Mouse (Mus musculus): ENCODE data around the gene Pmm1. TPM values are rescaled to one million over a fixed set of nuclear protein-coding genes. Genes with fewer than 3 reads are reported as not detected.
"Not testable (repeated sequence)": the region's sequence is repeated elsewhere in the genome, so short reads cannot be mapped to it uniquely, and the experiment has no call there.

Pmm1 gene
- total RNA-seq, 2 experiments from 2014 or later = 5.6 to 10.5 TPM

DNA sequence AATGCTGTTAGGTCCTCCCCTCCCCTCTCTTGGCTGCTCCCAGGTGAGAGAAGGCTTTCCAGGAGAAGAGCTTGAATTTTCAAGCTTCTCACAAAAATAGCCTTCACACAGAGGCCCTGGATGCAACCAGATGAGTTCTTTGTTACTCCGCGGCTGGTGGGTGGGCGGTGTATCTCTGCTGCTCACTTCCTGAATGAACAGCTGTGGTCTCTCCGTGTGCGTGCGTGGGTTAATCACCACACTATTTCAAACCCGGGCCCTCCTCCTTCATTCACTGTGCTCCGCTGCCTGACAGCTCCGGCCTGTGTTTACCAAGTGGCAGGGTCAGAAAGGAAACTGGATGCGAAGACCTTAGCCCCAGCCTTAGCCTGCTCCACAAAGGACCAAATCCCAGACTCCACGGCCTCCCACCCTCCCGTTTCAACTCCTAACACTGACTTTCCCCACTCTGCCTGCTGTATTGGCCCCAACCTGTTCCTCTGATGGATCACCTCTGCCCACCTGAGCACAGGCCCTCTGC, 27.7 kb downstream of the Pmm1 start:
- ATAC-seq (ENCODE audit: poor library complexity, severe bottlenecking) = peak; percentile 49; the same call in 1 of the 2 replicates

DNA sequence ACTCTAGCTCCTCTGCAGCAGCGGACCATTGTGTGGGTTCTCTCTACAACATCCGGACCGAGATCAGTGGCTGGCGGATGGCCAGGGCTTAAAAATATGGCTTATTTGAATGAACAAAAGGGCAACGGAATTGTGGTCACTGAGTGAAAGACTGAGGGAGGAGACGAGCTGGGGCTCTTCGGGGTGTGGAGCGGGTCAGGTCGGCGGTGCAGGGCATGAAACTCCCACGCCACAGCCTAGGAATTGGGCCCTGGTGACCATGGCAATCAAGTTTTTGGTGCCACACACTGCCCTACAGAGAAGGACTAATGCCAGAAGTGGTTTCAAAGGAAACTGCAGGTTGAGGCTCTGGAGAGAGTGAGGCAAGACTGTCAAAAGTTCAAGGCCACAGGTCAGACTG, 32.5 kb downstream of the Pmm1 start:
- no peak for ATAC-seq (ENCODE audit: poor library complexity, severe bottlenecking)

DNA sequence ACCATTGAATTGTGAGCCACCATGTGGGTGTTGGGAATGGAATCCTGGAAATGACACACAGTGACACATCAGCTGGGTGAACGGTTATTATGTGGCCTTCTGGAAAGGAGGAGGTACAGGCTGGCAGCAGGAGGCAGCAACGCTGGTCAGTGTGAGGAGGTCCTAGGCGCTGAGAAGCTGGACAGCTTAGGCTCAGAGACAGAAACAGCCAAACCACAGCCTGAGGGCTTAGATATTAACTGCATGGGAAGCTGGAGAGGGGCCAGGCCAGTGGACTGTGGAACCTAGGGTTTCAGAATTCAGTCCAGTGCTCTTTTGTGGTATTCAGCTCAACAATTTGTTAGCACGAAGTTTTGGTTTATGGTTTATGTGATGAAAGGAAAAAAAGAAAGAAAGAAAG, 33.0 kb downstream of the Pmm1 start:
- ATAC-seq (ENCODE audit: poor library complexity, severe bottlenecking) = no peak

DNA sequence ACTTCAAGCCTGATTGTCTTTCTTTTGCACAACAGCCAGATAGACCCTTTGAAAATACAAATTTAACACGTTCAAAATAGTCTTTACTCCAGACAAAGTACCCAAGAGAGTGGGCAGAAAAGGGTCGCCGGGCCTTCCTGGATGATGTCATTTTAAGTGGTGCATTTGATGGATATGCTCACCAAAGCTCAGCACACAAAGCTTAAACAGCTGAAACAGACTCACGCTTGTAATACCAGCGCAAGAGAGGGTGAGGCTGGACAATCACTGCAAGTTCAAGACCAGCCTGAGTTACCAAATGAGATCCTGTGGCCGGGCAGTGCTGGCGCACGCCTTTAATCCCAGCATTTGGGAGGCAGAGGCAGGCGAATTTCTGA, 34.3 kb downstream of the Pmm1 start:
- no peak for ATAC-seq (ENCODE audit: poor library complexity, severe bottlenecking)

DNA sequence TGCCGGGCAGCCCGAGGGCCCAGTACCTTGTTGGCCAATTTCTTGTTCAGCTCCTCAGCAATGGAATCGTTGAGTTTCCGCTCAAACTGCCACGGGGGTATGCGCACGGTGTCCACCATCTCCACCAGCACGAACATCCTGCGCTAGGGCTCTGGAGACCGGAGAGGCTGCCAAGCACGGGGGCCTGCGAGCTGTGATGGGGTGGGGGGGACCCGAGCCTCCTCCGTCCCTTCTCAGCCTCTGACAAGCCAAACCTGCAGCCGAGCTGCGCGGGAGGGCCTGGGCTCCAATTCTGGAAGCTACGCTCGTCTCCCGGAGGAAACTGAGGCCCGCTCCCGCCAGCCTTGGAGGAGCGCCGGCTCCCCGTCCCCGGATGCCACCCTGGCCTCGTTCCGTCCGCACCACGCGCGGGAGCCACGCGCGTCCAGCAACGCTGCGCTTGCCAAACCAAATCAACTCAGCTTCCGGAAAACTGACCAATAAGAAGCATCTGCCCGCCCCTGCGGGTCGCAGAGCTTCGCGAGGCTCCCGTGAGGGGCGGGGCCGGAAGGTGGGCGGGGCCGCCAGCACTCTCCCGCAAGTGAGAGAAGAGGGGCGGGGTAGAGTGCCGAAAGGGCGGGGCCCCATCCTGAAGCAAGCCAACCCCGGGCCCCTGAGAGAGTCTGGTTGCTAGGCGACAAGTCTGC, 34.8 kb downstream of the Pmm1 start, which contains the start of gene Polr3h:
Gene Polr3h, minus strand, starts transcription at position 481 of the 686 bp plus-strand sequence.
- ATAC-seq (ENCODE audit: poor library complexity, severe bottlenecking) = peak; percentile 96

DNA sequence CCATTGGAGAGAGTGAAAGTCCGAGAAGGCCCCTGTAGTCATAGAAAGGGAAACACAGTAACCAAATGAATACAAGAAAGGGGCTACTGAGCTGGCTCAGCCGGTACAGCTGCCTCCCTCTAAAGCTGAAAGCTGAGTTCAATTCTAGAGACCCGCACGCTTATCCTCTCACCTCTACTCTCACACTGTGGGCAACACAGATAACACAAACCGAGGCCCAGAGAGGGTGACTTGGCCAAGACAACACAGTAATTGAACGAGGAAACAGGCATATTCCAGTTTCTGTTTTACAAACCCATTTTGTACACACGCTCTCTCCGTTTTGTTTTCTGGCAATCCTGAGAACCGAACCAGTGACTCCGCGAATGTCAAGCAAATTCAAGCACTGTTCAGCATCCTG, 35.8 kb downstream of the Pmm1 start:
- no peak for ATAC-seq (ENCODE audit: poor library complexity, severe bottlenecking)

DNA sequence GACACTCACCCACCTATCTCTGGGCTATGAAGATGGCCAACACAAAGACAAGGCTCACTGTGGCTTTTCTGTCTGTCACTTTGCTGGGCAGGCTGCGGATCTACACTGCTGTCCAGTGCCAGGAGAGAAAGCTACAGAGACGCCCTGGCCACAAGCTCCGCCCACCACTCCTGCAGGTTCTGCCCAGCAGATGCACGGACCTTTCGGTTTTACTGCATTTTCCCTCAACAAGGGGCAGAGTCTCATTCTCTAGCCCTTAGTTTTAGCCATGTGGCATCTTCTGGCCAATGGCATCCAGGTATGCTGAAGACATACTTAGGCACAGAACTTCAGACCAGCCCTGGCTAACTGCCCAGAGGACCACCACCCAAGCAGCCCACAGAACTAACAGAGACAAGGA, 39.5 kb downstream of the Pmm1 start:
- ATAC-seq (ENCODE audit: poor library complexity, severe bottlenecking) = no peak

DNA sequence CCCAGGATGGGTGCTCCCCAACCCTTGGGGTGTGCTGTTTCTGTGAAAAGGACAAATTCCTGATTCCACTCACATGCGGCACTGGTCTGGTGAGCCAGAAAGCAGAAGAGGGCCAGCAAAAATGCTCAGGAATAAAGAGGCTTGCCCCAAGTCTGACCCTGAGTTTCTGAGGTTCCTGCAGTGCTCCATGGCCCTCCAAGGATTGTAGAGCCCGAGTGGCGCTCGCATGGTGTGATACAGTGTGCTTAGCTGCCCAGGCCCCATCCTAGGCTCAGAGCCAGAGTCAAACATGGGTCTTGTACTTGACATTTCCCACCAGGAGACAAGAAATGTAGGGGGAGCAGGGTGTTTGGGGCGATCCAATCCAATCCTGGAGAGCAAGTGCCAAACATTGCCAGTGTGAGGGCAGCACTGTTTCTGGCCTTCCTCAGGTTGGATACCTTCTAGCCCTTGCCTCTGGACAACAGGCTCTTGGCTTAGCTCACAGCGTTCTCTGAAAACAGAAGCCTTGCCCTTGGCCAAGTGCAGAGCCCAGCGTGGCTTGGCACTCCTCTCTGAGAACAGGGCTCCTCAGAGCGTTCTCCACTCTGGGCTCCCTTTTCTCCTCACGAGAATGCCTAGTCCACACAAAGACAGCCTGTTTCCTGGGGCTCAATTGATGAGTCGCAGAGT, 40.0 kb downstream of the Pmm1 start:
- no peak for ATAC-seq (ENCODE audit: poor library complexity, severe bottlenecking)

DNA sequence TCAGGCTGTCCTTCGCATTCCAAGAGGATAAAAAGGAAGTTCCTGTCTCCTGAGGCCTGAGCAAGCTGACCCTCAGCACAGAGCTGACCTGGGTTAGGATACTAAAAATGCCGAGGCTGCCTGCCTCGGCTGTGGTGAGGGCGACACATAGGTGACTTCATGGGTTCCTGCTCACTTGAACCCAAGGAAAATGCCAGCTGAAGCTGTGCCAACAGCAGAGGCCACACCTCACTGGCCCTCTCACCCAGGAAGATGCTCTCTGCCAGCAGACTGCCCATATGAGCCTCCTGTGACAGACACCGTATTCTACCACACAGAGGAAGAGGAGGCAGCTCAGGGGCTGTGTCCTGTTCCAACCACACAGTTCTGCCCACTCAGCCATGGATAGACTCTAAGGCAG, 41.7 kb downstream of the Pmm1 start:
- ATAC-seq (ENCODE audit: poor library complexity, severe bottlenecking) = no peak

DNA sequence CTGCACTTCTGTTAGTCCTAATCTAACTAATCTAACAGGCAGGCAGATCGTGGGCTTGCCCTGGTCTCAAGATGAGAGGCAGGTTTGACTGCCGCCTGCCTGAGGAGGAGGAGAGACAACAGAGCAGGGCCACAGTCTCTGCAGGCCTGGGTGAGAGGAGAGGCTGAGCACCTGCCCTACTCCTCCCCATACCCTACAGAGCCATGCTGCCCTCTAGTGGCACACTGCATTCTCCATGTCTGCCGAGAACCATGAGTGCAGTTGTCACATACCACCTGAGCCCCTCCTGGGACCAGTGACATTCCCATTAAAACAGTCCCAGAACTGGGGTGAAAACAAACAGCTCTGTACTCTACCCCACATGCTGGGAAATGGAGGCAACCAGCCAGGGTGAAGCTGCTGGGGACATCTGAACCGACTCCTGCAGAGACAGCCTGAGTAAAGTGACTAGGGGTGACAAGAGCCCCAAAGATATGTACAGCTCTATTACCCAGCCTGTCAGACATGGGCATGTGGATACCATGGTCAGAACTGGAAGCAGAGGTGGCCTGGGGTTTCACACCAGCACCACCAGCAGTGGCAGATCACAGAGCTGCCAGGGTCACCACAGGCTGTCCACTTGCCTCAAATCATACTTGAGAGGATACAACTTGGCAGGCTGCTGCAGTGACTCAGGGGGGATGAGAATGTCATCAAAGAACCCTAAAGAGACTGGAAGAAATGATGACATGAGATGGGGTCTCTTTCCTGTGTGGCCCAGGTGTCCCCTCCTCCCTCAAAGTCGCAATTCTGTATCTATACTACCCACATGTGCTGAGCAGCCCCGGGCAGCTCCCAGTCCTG, 42.9 kb downstream of the Pmm1 start:
- peak; percentile 86 for ATAC-seq (ENCODE audit: poor library complexity, severe bottlenecking)

DNA sequence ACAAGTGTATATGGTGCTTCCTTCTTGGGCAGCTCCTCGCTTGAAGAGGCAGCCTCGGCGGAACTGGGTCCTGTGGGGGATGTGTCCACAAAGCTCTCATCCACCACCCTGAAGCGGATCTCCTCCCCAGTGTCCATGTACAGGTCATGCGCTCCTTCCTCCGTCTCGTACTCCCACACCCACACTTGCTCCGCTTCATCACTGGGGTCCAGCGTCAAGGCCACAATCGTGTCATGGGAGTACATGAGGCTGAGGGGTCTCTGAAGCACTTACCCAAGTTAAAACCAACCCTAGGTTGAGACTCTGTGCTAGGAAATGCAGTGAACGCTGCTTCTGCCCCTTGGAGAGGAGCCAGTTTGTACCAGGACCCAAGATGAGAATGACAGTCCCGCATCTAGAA, 43.5 kb downstream of the Pmm1 start:
- ATAC-seq (ENCODE audit: poor library complexity, severe bottlenecking) = no peak

DNA sequence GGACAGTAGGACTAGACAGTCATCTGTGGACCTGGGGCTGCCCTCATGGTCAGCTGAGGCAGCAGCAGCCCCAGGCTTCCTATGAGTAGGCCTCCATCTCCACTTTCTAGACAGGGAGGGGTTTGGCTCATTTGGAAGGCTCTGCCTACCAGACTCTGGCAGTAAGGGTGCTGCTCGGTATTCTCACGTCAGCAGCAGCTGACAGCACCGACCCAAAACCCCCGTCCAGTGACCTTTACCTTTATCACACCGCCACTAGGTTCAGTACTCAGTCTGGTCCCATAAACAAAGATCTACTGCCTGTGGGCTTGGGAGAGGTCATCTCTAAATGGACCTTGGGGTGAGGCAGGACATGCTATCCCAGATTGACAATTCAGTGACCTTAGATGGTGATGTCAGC, 45.1 kb downstream of the Pmm1 start:
- no peak for ATAC-seq (ENCODE audit: poor library complexity, severe bottlenecking)

DNA sequence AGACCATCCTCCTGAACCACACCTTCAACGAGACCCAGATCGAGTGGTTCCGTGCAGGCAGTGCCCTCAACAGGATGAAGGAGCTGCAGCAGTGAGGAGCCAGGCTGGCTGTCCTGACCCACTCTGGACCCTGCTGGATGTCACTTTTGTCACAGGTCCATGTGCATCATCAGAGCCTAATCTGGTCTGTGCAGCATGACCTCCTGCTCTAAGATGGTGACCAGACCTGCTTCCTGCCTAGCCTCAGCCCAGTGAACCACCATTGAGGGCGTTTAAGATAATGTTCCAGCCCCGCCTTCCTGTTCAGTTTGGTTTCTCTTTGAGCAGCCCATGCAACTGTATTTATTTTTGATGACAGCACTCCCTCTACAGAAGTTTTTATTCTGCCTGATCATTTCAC, 46.1 kb downstream of the Pmm1 start:
- ATAC-seq (ENCODE audit: poor library complexity, severe bottlenecking) = no peak

DNA sequence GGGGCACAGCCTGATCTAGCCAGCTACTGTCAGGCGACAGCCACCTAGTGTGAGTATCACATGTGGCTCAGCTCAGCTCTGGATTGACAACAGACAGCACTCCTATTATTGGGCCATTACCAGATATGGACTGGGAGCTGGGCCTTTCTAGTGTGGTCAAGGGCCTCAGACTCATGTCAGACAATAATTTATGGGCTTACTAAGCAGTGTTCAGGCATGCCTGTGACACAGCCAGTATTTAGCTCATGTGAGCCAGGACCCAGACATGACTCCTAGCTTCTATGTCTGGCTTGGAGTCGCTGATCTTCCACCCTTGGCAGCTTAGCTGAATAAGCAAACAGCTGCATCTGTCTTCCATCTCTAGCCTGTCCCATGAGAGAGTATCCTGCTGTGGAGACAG, 48.2 kb downstream of the Pmm1 start:
- no peak for ATAC-seq (ENCODE audit: poor library complexity, severe bottlenecking)

DNA sequence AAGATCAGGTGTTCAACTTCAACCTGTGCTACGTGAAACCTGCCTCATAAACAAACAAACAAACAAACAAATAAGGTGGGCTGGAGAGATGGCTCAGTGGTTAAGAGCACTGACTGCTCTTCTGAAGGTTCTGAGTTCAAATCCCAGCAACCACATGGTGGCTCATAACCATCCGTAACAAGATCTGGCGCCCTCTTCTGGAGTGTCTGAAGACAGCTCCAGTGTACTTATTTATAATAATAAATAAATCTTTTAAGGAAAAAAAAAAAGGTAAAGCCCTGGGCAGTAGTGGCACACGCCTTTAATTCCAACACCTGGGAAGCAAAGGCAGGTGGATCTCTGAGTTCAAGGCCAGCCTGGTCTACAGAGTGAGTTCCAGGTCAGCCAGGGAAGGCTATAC, 52.0 kb downstream of the Pmm1 start:
- not testable (repeated sequence) for ATAC-seq (ENCODE audit: poor library complexity, severe bottlenecking)

DNA sequence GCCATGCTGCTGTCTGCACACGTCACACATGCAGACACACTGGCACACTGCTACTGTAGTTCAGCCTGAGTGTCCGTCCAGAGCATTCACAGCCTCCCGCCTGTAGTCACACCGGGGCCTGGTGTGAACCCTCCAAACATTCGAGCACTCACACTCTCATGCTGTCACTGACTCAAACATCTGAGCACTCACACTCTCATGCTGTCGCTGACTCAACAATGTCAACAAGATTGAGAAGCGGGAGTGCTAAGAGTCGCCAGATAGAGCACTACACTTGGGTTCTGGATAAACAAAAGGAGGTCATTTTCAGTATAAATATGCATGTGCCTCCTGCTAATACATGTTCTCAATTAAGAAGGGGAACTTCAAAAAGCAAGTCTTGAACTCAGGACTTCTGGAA, 52.8 kb downstream of the Pmm1 start:
- ATAC-seq (ENCODE audit: poor library complexity, severe bottlenecking) = no peak

DNA sequence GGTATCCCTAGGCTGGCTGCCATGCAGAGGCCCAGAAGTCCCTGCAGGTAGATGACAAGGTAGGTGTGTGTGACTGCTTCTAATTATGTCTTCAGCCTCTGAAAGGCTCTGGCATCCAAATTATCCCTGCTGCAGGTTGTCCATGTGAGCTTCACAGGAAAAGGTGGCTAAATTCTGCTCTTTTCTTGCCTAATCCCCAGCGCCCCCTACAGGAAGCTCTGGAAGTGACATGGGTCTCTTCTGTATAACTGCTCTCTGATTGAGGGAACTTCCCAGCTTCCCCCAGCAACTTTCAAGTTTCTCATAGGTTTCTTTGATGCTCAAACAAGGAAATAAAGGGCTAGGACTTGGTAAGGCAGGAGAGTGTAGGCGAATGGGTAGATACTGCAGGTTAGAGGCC, 55.8 kb downstream of the Pmm1 start:
- peak; percentile 51; the same call in 1 of the 2 replicates for ATAC-seq (ENCODE audit: poor library complexity, severe bottlenecking)

Measured in megakaryocyte, adult 5-6 weeks (primary cell).